Mouse (Mus musculus): Measurements from ENCODE around the gene Efna5.

GRCm38 (mm10) chr17:62766705-62767104 lies 114.4 kb downstream of the Efna5 start:
- TF ChIP-seq MYOD1 (IDR thresholded peaks at IDR 0.05; ENCODE audit: control insufficient read depth in 1 of 3, insufficient read length in 2 of 3, low read depth in 2 of 3) (no peak), POLR2A (IDR thresholded peaks at IDR 0.05; ENCODE audit: insufficient read length, low read depth) (no peak), E2F4 (IDR thresholded peaks at IDR 0.05; ENCODE audit: insufficient read depth) (no peak), MYOG (IDR thresholded peaks at IDR 0.05; ENCODE audit: control insufficient read depth in 1 of 3, insufficient read depth in 1 of 3, insufficient read length in 2 of 3, low read depth in 2 of 3) (no peak), REST (IDR thresholded peaks at IDR 0.05; ENCODE audit: insufficient read depth, insufficient read length) (no peak), USF1 (IDR thresholded peaks at IDR 0.05; ENCODE audit: low read depth) (no peak)
